Mouse (Mus musculus) R1 (cell line): ENCODE measurements at regions not wholly inside any gene's neighbourhood (a gene's known extent, or its start where the extent isn't known, plus 50 kb on each side); places are given as distances from the start of the nearest gene placed in this dataset.
A peak's percentile ranks its signal among the peaks of the same experiment; 100 is the strongest.
"Not testable (repeated sequence)": the region's sequence is repeated elsewhere in the genome, so short reads cannot be mapped to it uniquely, and the experiment has no call there.

Experiments
- DNase-seq: peaks from one replicate; pipeline ENCODE4 v3.0.0-alpha.2; 2018; ENCODE audit warnings: low read depth, low spot score

GRCm38 (mm10) chr11:63211501-63211900, 82.7 kb downstream of the Pmp22 start:
- DNase-seq, result no peak

DNA sequence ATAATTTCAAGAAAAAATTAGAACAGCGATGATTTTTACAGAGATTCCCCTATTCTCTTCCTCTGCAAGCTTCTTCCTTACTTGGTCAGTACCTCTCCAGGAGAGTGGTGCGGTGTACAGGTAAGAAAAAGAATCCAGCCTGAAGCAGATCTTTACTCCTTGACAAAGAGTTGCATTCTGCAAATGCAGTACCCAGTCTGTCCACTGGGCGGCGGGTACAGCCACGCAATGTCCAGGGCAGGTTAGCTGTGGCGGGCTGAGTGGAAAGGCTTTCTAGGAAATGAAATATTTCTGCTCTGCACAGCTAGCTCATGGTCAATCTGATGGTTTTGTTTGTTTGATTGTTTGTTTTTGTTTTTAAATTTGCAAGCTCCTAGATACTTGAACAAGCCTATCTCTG, 84.3 kb downstream of the Pmp22 start:
- peak; percentile 84 for DNase-seq

DNA sequence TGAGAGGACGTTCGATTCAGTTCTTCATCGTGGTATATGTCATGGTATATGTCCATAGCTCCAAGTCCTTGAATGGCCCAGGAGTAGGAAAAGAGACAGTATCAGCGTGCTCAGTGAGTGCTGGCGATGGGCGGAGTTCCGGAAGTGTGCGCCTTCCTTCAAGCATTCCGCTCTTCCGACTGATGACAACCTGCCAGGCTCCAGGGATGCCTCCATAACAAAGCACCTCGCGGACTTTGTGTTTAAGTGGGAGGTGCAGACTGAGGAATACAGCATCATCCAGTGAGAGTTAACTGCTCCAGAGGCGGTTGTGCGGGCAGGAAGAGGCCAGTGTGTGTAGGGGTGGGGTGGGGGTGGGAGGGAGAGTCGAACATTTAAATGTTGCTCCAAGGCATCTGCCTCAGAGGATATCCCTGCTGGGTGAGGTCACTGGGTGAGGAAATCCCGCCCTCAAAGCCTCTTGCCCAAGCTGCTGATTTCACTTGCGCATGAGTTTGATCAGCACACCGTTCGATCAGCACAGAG, 85.2 kb downstream of the Pmp22 start:
- DNase-seq, result peak; percentile 99

GRCm38 (mm10) chr11:63215993-63216392, 87.2 kb downstream of the Pmp22 start:
- no peak for DNase-seq

DNA sequence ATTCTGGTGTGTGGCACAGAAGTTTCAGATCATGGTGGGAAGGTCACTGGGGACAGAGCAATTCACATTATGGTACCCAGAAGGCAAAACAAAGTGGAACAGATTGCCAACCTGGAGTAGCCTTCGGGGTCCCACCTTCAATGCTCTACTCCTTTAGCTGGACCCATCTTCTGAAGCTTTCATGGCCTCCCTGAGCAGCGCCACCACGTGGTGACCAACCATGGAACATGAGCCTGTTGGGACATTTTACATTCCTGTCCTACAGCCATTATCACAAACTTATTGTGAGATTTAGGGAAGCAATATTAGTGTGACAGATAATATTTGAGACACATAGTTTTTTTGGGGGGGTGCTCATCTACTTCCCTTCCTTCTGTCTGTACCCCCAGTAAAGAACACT, 88.3 kb downstream of the Pmp22 start:
- DNase-seq, result peak; percentile 71

GRCm38 (mm10) chr11:63226471-63226870, 97.7 kb downstream of the Pmp22 start:
- DNase-seq, result no peak

GRCm38 (mm10) chr11:63230786-63231185, 102.0 kb downstream of the Pmp22 start:
- DNase-seq, result no peak

DNA sequence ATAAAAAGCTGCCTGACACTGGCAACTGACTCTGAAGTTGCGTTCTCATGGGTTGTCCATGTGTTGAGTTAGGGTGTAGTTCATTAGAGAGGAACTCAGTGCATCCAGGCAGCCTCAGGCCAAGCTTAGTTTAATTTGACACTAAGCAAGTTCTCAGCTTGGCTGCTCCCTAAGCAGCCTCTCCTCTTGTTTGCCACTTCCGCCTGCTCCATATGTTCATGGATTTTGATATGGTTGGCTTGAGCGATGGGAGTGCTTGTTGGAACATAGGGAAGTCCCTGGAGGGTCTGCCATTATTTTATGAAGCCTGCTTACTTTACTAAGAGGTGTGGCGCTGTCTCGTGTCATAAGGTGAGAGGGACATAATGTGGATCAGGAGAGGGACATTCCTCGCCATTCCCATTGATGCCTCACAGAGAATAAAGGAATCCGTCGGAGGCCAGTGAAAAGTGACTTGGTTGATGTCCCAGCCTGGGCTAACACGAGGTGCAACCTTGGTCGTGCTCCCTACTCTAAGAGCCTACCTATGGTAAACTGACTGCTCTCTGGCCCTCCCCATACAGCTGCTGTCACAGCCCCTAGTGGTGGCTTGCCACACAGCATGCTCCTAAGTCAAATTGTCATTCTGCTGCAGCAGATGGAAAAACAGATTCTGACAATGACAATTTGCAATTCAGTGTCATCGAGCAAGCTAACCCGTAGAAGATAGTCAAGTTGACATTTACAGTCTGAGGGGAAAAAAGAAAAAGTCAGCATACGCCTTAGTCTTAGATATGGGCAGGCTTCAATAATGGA, 104.6 kb downstream of the Pmp22 start:
- DNase-seq, result peak; percentile 64

GRCm38 (mm10) chr11:63234481-63234880, 105.7 kb downstream of the Pmp22 start:
- DNase-seq, result no peak

GRCm38 (mm10) chr11:63238655-63239054, 109.9 kb downstream of the Pmp22 start:
- no peak for DNase-seq

- DNase-seq, result no peak
These were observed 115.2 kb downstream of the Pmp22 start for GRCm38 (mm10) chr11:63243906-63244416.

GRCm38 (mm10) chr11:63245041-63245440, 116.3 kb downstream of the Pmp22 start:
- no peak for DNase-seq

DNA sequence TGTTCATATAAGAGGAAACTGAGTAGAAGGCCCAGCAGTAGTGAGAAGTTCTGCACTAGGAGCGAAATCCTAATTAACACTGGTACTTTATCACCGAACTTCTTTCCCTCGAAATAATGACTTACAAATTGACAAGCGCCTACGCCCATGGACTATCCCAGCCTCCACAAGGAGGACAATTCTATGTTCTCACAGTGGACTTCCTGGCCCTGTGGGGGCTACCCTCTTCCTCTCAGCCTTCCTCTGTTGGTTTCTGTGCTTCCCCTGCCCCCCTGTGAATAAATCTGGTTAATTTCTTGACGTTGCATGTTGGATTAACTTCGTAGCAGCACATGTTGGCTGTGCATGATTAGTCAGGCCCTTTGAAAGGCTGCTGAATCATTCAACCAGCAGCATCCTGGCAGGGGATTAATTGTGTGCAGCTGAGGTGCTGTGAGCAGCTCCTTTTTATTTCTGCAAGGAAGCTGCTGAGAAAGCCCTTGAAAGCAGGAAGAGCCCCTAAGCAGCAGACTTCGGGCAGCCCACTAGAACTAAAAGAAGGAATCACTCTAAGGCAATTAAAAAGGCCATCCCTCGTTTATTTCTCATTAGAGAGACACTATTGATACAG, 117.4 kb downstream of the Pmp22 start:
- DNase-seq, result no peak

DNA sequence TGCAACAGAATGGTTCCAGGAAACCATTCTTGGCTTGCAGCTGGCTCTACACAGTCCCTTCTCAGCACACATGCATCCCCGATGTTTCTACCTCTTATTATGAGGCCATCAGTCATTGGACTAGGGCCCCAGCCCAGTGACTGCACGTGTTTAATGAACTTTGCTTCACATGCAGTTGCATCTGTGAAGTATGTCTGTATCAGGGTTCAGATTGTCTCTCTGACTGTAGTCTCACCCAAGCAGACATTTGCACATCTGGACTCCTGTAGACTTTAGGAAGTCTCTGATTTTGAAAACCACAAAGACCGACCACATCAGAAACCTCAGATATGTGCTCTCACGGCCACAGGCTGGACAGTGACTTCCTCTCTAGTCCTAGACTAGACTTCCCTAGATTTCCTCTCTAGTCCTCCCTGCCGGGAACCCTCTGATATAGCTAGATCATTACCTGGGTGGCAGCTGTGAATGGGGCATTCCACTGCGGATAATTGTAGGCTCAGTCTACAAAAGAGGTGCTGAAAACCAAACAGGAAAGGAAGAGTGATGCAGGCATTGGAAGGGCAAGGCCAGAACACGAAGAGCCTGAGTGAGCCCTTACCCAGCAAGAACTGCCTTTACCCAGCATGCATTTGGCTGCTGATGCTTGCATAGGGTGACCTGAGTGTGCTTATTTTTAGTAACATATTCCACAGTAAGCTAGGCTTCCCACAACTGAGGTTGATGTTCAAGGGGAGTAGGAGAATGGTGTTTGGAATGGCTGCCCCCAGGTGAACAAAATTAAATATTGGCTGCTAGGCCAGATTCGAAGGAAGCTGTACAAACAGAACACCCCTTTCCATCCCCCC, 123.5 kb downstream of the Pmp22 start:
- DNase-seq, result no peak

- DNase-seq, result no peak
These were observed 124.3 kb downstream of the Pmp22 start for GRCm38 (mm10) chr11:63252968-63253602.

DNA sequence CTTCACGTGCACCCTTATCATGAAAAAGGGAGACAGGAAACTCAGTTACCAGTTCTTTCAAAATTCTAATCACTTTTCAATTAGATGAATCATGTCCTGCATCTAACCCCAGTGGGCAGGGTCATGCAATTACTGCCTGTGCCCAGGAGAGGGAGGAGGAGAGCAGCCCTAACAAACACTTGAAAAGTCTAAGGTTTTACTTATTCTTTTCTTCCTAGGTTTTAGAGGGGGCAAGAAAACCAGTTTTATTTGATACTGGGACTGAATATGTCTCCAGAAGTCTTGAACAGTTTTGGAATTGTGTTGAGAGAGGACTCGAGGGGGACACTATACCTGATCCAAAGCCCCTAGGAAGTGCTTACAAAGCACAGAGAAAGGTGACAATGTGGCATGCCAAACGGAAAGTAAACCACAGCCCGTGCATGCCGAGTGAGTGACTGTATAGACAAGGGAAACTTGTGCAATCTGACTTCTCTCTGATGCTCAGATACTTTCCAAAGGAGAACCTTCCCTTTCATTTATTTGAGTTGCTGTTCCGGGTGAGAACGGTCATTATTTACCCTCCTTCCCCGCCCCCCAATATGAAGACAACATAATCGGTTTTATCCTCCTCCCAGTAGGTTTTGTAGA, 135.8 kb downstream of the Pmp22 start:
- DNase-seq, result peak; percentile 61

- not testable (repeated sequence) for DNase-seq
These were observed 137.5 kb downstream of the Pmp22 start for GRCm38 (mm10) chr11:63266290-63266689.

- peak; percentile 57 for DNase-seq
These were observed 147.9 kb downstream of the Pmp22 start for GRCm38 (mm10) chr11:63276641-63277040.

DNA sequence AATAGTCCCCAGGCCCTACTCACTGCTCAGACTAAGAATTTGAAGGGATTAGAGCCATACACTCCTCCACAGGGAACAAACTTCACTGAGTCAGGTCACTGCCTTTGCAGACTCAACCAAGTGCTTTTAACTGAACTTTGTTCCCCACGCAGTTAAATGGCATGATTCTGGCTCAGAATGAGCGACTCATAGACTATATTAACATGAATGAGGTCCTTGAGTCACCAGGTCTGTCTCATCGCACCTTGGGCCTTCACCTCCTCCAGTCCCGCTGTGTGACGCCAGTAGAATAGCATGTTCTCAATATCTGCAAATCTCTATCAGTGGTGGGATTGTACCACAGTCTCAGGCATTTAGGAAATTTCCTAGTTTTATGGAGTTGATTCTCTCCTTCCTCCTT, 153.1 kb downstream of the Pmp22 start:
- no peak for DNase-seq

DNA sequence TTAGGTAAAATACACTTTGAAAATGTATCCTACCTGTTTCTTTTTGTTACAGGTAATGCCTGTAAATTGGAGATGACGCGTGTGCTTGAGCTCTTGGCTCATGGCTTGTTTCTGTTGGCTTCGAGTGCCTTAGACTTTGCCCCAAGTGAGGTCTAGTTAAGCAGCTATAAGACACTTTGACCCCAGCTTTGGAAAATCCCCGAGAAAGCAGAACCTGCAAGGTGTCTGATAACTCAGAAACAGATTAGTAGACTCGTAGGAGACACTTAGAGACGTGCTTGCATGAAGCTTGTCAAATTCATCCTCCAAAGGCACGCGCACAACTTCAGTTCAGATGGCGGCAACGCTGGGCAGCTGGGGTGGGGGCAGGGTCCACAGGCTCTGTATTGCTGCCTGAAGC, 153.8 kb downstream of the Pmp22 start:
- DNase-seq, result no peak

DNA sequence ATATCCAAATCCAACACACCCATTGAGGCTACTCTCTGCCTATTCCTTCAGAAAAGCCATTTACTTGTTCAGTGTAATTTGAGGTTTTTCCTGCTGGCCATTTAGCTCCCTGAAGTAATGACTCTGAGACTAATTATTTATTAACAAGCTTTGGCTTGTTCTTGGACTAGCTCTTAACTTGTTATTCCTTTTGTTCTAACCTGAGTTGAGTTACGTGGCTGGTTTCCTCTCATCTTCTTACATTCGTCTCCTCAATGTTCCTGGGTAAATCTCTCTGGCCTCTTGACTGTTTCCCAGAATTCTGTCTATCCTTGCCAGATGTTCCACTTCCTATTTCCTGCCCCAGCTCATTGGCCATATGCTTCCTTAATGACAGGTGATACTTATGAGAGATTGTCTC, 157.2 kb downstream of the Pmp22 start:
- DNase-seq, result no peak
